Mouse (Mus musculus) liver, embryonic 11.5 days (tissue): ENCODE results near the gene Chd5. TPM values are rescaled to one million over a fixed set of nuclear protein-coding genes. Genes with fewer than 3 reads are reported as not detected.
A peak's percentile ranks its signal among the peaks of the same experiment; 100 is the strongest.

Experiments
- ATAC-seq: fragments of 200-750 bp; cut with Nextera tagmentation; replicated peaks from 2 replicates; pipeline ENCODE4 v1.8.0; 2017; ENCODE audit warnings: moderate number of reproducible peaks, mild to moderate bottlenecking, moderate TSS enrichment, moderate library complexity; ENCODE audit not compliant: low FRiP score
- DNase-seq: peaks from one replicate; pipeline ENCODE4 v3.0.0-alpha.2; 2017; ENCODE audit warnings: low spot score
- H3K27ac ChIP-seq: fragments of 300-500 bp; sonication (generic); 2 replicates; pipeline ENCODE4 v1.5.1; 2014; ENCODE audit warnings: mild to moderate bottlenecking, low read depth, low read length, control low read depth
- H3K27me3 ChIP-seq: fragments of 300-500 bp; sonication (generic); replicated peaks from 2 replicates; pipeline ENCODE4 v1.6.1; 2014; ENCODE audit warnings: low read length, mixed read lengths; ENCODE audit not compliant: control insufficient read depth, insufficient read depth
- H3K36me3 ChIP-seq: fragments of 300-500 bp; sonication (generic); 2 replicates; pipeline ENCODE4 v1.6.1; 2014; ENCODE audit warnings: mild to moderate bottlenecking, low read length, moderate library complexity, mixed read lengths; ENCODE audit not compliant: control insufficient read depth, insufficient read depth
- H3K4me1 ChIP-seq: fragments of 300-500 bp; sonication (generic); replicated peaks from 2 replicates; pipeline ENCODE4 v1.6.1; 2014; ENCODE audit warnings: low read length, mixed read lengths; ENCODE audit not compliant: control insufficient read depth, insufficient read depth
- H3K4me2 ChIP-seq: fragments of 300-500 bp; sonication (generic); 2 replicates; pipeline ENCODE4 v1.6.1; 2014; ENCODE audit warnings: mild to moderate bottlenecking, control low read depth, moderate library complexity
- H3K4me3 ChIP-seq: fragments of 300-500 bp; sonication (generic); 2 replicates; pipeline ENCODE4 v1.5.1; 2014; ENCODE audit warnings: low read depth, low read length, control low read depth
- H3K9ac ChIP-seq: fragments of 300-500 bp; sonication (generic); 2 replicates; pipeline ENCODE4 v1.6.1; 2014; ENCODE audit warnings: low read depth, low read length, control low read depth
- H3K9me3 ChIP-seq: fragments of 300-500 bp; sonication (generic); 2 replicates; pipeline ENCODE4 v1.6.1; 2016; ENCODE audit warnings: low read length, inconsistent platforms, mixed read lengths; ENCODE audit not compliant: control insufficient read depth
- WGBS: fragments of 180-500 bp; shearing (Covaris S2); extraction: QIAGEN DNeasy Blood & Tissue Kit; methylation state at CpG from one replicate; pipeline ENCODE4 v1.1.7; 2014; 5-methylcytosine and 5-hydroxymethylcytosine counted together
- polyA plus RNA-seq: library from polyadenylated mRNA; unstranded; fragments of >200 nt; fragmentation: Nextera tagmentation; extraction: Ambion mirVana; gene quantifications from 2 replicates; pipeline ENCODE4 v1.2.1, GENCODE M21; 2014

Gene Chd5
- polyA plus RNA-seq, 1 experiment from 2014 or later = 0.32 TPM

DNA sequence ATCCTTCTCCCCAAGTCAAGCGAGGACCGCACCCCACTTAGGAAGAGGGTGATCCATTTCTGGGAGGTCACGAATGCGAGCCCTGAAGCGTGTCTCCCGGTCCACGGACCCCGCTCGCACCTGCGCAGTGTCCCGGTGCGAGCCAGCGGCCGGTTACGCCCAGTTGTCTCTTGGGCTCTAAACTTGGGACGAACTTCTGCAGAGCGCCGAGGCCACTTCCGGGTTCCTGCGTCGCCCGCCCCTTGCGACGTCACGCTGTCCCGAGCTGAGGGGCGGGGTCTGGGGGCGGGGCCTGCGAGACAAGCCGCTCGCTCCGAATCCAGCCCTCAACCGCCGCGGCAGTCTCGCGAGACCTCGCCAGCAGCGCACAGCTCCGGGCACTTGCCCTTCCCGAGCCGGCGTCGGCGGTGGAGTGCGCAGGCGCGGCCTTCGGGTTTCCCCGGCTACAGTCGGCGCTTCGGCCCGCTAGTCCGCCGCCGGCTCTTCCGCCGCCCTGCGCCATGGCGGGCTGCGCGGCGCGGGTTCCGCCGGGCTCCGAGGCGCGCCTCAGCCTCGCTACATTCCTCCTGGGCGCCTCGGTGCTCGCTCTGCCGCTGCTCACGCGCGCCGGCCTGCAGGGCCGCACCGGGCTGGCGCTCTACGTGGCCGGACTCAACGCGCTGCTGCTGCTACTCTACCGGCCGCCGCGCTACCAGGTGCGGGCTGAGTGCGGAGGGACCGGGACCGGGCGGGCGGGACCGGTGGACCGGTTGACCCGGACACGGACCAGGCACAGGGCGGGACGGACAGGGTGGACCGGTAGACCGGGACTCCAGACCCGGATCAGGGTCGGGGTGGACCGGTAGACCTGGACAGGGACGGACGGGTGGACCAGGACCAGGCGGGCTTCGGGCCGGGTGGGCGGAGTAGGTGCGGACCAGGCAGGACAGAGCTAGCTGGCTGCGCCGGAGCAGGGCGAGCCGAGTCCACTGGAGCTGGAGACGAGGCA lies 41.3 kb upstream of the Chd5 start, which contains the start of gene Icmt:
TSS of gene Icmt (plus strand) at position 354 of the 988 bp plus-strand sequence.
- peaks cover 17% of the 10 kb centered on the region for H3K27me3 ChIP-seq
- under 1% methylated on average over 119 of the region's 119 CpGs for WGBS
- H3K4me1 ChIP-seq = peaks cover 18% of the 10 kb centered on the region
- peak within 1 kb of the TSS; percentile 81 for H3K27ac ChIP-seq
- H3K9me3 ChIP-seq = no peaks in the 10 kb centered on the region
- DNase-seq = peak; percentile 99
- peak within 1 kb of the TSS; percentile 95 for H3K9ac ChIP-seq
- H3K4me3 ChIP-seq = peak within 1 kb of the TSS; percentile 88
- peak; percentile 93 for ATAC-seq
- peak within 1 kb of the TSS; percentile 96 for H3K4me2 ChIP-seq
- peaks cover 9% of the 10 kb centered on the region; the same call in 1 of the 2 replicates for H3K36me3 ChIP-seq

DNA sequence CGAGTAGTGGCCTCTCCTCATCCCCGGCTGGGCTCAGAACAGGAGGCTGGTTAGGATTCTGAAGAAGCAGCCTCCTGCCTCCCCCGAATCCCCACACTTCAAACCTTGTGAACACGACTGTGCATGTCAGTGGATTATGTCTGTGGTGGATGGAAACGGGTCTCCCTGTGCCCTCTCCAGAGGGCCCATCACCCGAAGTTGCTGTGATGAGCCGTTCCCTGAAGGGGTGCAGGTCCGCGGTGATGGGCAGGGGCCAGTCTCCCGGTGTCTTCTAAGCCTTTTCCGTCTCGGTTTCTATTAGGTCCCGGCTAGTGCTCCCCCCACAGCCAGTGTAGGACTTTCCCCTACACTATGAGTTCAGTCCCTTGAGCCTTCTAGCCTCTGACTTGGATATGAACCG lies 39.6 kb upstream of the Chd5 start:
- Histone ChIP-seq H3K9me3 (no peaks in the 10 kb centered on the region), H3K9ac (no peak overlapping the region), H3K4me2 (peak overlapping the region; percentile 96), H3K27ac (no peak overlapping the region), H3K4me3 (peak overlapping the region; percentile 88; the same call in 1 of the 2 replicates), H3K36me3 (peaks cover 15% of the 10 kb centered on the region), H3K27me3 (peaks cover 2% of the 10 kb centered on the region; the same call in 1 of the 2 replicates), H3K4me1 (peaks cover 18% of the 10 kb centered on the region)
- ATAC-seq = no peak
- DNase-seq = no peak
- WGBS = 83% methylated on average over 14 of the region's 14 CpGs

DNA sequence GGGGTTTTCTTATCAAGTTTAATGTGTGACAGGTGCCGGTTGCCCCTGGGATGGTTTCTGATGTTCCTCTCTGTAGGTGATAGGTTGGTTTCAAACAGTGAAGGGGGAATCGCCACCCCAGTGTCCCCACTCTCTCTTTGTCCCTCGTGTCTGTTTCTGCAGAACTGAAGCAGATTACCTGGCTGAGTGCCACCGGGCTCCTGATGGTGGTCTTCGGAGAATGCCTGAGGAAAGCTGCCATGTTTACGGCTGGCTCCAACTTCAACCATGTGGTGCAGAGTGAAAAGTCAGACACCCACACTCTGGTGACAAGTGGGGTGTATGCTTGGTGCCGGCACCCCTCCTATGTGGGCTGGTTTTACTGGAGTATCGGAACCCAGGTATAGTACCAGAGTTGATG lies 38.1 kb upstream of the Chd5 start:
- no peak overlapping the region for H3K27ac ChIP-seq
- WGBS = 89% methylated on average over 8 of the region's 8 CpGs
- H3K27me3 ChIP-seq = no peaks in the 10 kb centered on the region
- peaks cover 16% of the 10 kb centered on the region for H3K4me1 ChIP-seq
- no peak for ATAC-seq
- H3K4me2 ChIP-seq = no peak overlapping the region
- no peak overlapping the region for H3K4me3 ChIP-seq
- H3K36me3 ChIP-seq = peaks cover 21% of the 10 kb centered on the region
- H3K9ac ChIP-seq = no peak overlapping the region
- DNase-seq = no peak
- H3K9me3 ChIP-seq = no peaks in the 10 kb centered on the region

DNA sequence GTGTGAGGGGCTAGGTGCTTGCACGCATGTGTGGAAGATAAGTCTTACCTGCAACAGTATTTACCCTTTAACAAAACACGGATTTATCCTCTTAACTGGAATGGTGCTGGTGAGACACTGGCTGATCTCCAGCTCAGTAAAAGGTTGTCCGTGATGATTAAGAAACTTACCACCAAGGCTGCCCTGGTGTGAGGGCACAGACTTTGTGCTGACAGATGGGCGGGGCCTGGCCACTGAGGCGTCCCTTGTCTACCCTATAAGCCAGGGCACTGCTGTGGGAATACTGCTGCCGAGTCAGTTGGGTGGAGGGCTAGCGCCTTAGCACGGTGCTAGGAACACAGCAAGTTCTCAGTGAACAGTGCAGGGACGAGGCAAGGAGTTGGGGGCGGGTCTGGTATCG lies 36.4 kb upstream of the Chd5 start:
- H3K27ac ChIP-seq = no peak overlapping the region
- peaks cover 21% of the 10 kb centered on the region for H3K36me3 ChIP-seq
- 80% methylated on average over 11 of the region's 11 CpGs for WGBS
- no peaks in the 10 kb centered on the region for H3K27me3 ChIP-seq
- H3K9ac ChIP-seq = no peak overlapping the region
- ATAC-seq = no peak
- H3K4me3 ChIP-seq = no peak overlapping the region
- no peak overlapping the region for H3K4me2 ChIP-seq
- H3K9me3 ChIP-seq = no peaks in the 10 kb centered on the region
- H3K4me1 ChIP-seq = peaks cover 12% of the 10 kb centered on the region
- DNase-seq = no peak

DNA sequence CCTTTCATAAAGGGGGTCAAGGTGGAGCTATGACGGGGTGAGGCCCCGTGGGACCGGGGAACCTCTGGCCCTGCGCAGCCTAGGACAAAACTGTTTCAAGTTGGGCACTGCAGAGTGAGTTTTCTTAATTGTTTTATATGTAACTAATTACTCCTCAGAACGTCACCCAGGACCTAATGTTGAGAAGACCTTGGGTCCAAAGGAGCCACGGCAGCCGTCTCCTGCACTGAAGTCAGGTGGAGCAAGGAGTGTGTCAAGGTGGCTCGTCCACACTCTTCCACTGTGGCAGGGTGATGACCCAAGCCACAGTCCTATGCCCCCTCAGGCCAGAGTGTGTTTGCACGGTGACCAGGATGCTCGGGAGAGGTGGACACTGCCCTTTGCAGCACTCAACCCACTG lies 35.3 kb upstream of the Chd5 start:
- no peak for ATAC-seq
- no peaks in the 10 kb centered on the region for H3K9me3 ChIP-seq
- no peak overlapping the region for H3K27ac ChIP-seq
- H3K36me3 ChIP-seq = peaks cover 21% of the 10 kb centered on the region
- H3K9ac ChIP-seq = no peak overlapping the region
- no peaks in the 10 kb centered on the region for H3K27me3 ChIP-seq
- no peak for DNase-seq
- H3K4me2 ChIP-seq = no peak overlapping the region
- H3K4me3 ChIP-seq = no peak overlapping the region
- H3K4me1 ChIP-seq = peaks cover 8% of the 10 kb centered on the region
- 90% methylated on average over 10 of the region's 10 CpGs for WGBS

DNA sequence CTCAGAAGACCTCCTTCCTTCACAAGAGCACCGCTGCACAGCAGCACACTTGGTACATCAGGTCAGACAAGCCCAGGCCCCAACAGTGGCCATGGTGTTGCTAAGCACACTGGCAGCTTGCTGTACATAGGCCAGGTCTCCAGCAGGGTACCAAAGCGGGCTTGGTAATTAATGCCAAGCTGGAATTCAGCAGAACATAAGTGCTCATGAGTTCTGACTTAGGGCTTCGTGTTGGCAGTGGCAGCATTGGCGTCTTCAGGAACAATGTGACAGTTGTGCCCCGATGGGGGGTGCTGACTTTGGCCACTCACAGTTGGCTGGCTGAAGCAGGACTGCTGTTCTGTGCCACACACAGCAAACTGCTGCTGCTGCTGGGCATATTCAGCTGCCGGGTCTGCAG lies 33.8 kb upstream of the Chd5 start:
- Histone ChIP-seq H3K4me2 (no peak overlapping the region), H3K36me3 (peaks cover 21% of the 10 kb centered on the region), H3K4me1 (no peaks in the 10 kb centered on the region), H3K27ac (no peak overlapping the region), H3K27me3 (no peaks in the 10 kb centered on the region; the same call in 1 of the 2 replicates), H3K9me3 (no peaks in the 10 kb centered on the region), H3K9ac (no peak overlapping the region), H3K4me3 (no peak overlapping the region)
- DNase-seq = no peak
- 88% methylated on average over 6 of the region's 6 CpGs for WGBS
- ATAC-seq = no peak

DNA sequence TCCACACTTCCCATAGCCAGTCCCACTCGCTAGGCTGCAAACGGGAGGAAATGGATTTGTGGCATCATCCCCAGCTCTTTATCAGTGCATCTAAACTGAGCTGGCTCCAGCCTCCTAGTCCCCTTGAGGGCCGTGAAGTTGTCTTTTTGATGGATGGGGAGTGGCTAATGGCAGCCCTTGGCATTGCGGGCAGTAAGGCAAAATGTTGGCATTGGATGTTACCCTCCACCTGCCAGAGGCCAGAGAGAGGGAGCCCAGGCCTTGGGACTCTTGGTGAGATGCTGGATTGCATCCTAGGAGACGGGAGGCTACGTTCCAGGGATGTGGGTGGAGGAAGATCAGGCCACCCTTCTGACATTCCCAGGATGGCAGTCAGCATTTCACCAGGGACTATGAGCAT lies 32.5 kb upstream of the Chd5 start:
- H3K27ac ChIP-seq = no peak overlapping the region
- 77% methylated on average over 6 of the region's 6 CpGs for WGBS
- H3K4me2 ChIP-seq = no peak overlapping the region
- no peaks in the 10 kb centered on the region for H3K4me1 ChIP-seq
- ATAC-seq (no peak), DNase-seq (no peak)
- peaks cover 14% of the 10 kb centered on the region for H3K36me3 ChIP-seq
- peaks cover 7% of the 10 kb centered on the region for H3K27me3 ChIP-seq
- no peak overlapping the region for H3K4me3 ChIP-seq
- no peaks in the 10 kb centered on the region for H3K9me3 ChIP-seq
- no peak overlapping the region for H3K9ac ChIP-seq

DNA sequence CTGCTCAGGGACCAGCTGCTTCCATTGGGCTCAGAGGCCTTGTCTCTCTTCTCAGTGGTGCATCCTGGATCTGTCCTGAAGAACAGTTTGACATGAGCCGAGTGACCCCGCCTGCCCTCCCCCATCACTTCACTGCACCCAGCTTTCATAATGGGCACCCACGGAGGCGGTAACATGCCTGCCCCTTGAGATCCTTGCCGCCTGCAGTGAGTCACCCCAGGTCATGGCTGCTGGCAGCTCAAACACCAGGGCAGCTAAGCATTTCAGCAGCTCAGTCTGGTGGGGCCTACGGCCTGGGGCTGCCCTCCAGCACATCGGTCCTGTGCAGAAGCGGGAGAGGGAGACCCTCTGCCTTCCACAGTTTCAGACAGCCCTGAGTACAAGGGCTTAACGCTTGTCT lies 30.9 kb upstream of the Chd5 start:
- peaks cover 12% of the 10 kb centered on the region for H3K36me3 ChIP-seq
- WGBS = 83% methylated on average over 9 of the region's 9 CpGs
- no peak for ATAC-seq

More for the DNA sequence above, 30.9 kb upstream of the Chd5 start:
- no peak overlapping the region for H3K4me3 ChIP-seq
- H3K4me1 ChIP-seq = peaks cover 7% of the 10 kb centered on the region
- H3K27ac ChIP-seq = no peak overlapping the region
- no peaks in the 10 kb centered on the region for H3K9me3 ChIP-seq
- H3K9ac ChIP-seq = no peak overlapping the region
- no peak for DNase-seq
- H3K4me2 ChIP-seq = no peak overlapping the region
- H3K27me3 ChIP-seq = peaks cover 23% of the 10 kb centered on the region
